Mouse (Mus musculus): ENCODE results near the gene Smo. TPM values are rescaled to one million over a fixed set of nuclear protein-coding genes. Genes with fewer than 3 reads are reported as not detected.

The Smo gene
- total and polyA plus RNA-seq, 2 experiments from 2014 or later: 8.3 to 38.2 TPM

DNA sequence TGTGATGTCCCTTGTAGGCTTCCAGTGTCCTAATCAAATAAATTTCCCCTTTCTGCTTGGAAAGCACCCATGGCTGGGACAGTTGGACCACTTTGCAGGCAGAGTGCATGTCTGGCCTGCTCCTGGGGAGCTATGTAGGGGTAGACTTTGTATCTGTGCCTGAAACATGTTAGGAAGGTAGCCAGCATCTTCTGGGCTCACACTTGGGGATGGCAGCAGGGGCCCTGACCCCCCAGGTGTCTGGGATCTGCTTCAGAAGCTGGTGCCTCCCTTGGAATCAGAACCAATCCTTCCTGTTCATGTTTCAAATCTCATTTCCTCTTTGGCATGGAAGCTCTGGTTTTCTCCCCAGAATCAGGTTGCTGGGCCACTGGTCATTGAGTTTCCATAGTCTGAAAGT, 38.2 kb upstream of the Smo start:
- no peak for ATAC-seq

DNA sequence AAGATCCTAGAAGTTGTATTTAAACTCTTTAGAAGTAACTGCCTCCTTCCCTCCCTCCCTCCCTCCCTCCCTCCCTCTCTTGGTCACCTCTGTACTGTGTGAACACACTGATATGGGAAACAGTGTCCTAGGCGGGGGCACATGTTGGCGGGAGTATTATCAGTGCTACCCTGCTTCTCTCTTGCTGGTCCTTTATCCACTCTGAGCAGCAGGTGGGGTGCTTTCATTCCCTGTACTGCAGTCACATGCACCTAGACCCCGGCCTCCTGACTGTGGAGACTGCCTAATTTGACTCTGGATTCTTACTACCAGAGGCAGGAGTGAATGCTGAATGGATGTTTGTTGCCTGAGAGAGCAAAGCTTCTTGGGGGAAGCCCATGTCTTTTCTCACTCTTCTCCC, 37.8 kb upstream of the Smo start:
- H3K27me3 ChIP-seq (ENCODE audit: insufficient read depth, low read length): peaks cover 6% of the 10 kb centered on the region; the same call in 1 of the 2 replicates
- no peak for TF ChIP-seq CTCF (IDR thresholded peaks at IDR 0.05; ENCODE audit: low read depth)
- H3K27ac ChIP-seq (ENCODE audit: low read depth, low read length): no peak overlapping the region
- no peaks in the 10 kb centered on the region for H3K9me3 ChIP-seq (ENCODE audit: low read length)
- no peak overlapping the region for H3K4me3 ChIP-seq (ENCODE audit: low read depth, low read length)
- no peaks in the 10 kb centered on the region for H3K36me3 ChIP-seq (ENCODE audit: insufficient read depth)
- ATAC-seq (no peak), DNase-seq (no peak)
- 34% methylated on average over 3 of the region's 3 CpGs for WGBS
- H3K4me1 ChIP-seq (ENCODE audit: insufficient read depth): 0 out of 2 replicates have a peak, but pooled peaks cover 6% of the 10 kb centered on the region
- no peak overlapping the region for H3K9ac ChIP-seq
- no peak overlapping the region for H3K4me2 ChIP-seq (ENCODE audit: low read depth)

More for the DNA sequence above, 38.2 kb upstream of the Smo start:
- H3K27me3 ChIP-seq (ENCODE audit: insufficient read depth, low read length): peaks cover 6% of the 10 kb centered on the region; the same call in 1 of the 2 replicates
- no peak overlapping the region for H3K4me3 ChIP-seq (ENCODE audit: low read depth, low read length)
- no peaks in the 10 kb centered on the region for H3K9me3 ChIP-seq (ENCODE audit: low read length)
- H3K9ac ChIP-seq: no peak overlapping the region
- H3K27ac ChIP-seq (ENCODE audit: low read depth, low read length): no peak overlapping the region
- no peak for DNase-seq
- no peak for TF ChIP-seq CTCF (IDR thresholded peaks at IDR 0.05; ENCODE audit: low read depth)
- no peak overlapping the region for H3K4me2 ChIP-seq (ENCODE audit: low read depth)
- no peaks in the 10 kb centered on the region for H3K36me3 ChIP-seq (ENCODE audit: insufficient read depth)
- H3K4me1 ChIP-seq (ENCODE audit: insufficient read depth): 0 out of 2 replicates have a peak, but pooled peaks cover 6% of the 10 kb centered on the region

DNA sequence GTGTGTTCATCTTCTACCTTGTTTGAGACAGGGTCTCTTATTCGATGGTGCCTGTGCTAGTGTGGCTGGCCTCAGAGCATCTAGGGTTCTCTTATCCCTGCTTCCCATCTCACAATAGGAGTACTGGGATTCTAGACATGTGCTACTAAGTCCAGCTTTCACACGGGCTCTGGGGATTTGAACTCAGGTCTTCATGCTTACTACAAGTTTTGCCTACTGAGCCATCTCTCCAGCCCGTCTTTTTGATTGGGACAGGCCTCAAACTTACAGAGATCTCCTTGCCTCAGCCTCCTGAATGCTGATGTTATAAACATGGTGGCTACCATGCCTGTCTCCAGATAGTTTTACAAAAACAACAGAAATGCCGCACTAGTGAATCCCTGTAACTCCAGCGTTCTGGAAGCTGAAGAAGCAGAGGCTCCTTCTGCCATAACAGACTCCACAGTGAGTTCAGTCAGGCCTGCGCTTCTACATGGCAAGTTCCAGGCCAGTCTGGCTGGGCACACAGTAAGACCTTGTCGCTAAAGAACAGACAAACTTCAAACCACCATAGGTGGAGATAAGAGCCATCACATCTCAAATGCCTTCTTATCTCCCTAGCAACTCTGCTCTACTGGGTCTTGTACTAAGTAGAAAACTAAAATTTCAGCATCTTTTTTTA, 36.1 kb upstream of the Smo start:
- Histone ChIP-seq H3K9ac (no peak overlapping the region), H3K4me2 (ENCODE audit: low read depth) (no peak overlapping the region), H3K4me1 (ENCODE audit: insufficient read depth) (0 out of 2 replicates have a peak, but pooled peaks cover 6% of the 10 kb centered on the region), H3K4me3 (ENCODE audit: low read depth, low read length) (no peak overlapping the region), H3K36me3 (ENCODE audit: insufficient read depth) (no peaks in the 10 kb centered on the region), H3K9me3 (ENCODE audit: low read length) (no peaks in the 10 kb centered on the region), H3K27me3 (ENCODE audit: insufficient read depth, low read length) (no peaks in the 10 kb centered on the region), H3K27ac (ENCODE audit: low read depth, low read length) (no peak overlapping the region)
- no peak for TF ChIP-seq CTCF (IDR thresholded peaks at IDR 0.05; ENCODE audit: low read depth)
- ATAC-seq (no peak), DNase-seq (no peak)
- WGBS: 95% methylated on average over 7 of the region's 7 CpGs

DNA sequence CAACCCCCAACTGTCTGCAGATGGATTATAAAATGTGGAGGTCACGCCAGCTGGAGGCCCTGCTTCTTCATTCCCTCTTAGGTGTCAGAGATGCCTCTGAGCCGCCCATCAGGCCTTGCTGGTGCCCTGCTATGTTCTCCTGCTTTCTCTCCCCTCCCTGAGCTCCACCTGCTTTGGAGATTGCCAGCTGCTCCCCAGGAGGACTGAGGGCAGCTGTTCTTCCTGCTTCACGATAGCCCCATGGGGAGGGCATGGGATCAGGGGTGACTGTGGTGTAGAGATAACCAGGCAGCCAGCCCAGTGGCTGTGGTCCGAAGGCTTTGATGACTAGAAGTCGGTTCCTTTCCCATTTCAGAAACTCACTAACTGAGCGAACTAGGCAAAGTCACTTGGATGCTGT, 34.3 kb upstream of the Smo start:
- no peaks in the 10 kb centered on the region for H3K9me3 ChIP-seq (ENCODE audit: low read length)
- no peaks in the 10 kb centered on the region for H3K36me3 ChIP-seq (ENCODE audit: insufficient read depth)
- no peak for ATAC-seq
- 78% methylated on average over 6 of the region's 6 CpGs for WGBS
- no peak for TF ChIP-seq CTCF (IDR thresholded peaks at IDR 0.05; ENCODE audit: low read depth)
- H3K27ac ChIP-seq (ENCODE audit: low read depth, low read length): no peak overlapping the region
- no peak overlapping the region for H3K4me3 ChIP-seq (ENCODE audit: low read depth, low read length)
- H3K9ac ChIP-seq: no peak overlapping the region
- no peaks in the 10 kb centered on the region for H3K4me1 ChIP-seq (ENCODE audit: insufficient read depth)
- no peaks in the 10 kb centered on the region for H3K27me3 ChIP-seq (ENCODE audit: insufficient read depth, low read length)
- no peak overlapping the region for H3K4me2 ChIP-seq (ENCODE audit: low read depth)
- no peak for DNase-seq

DNA sequence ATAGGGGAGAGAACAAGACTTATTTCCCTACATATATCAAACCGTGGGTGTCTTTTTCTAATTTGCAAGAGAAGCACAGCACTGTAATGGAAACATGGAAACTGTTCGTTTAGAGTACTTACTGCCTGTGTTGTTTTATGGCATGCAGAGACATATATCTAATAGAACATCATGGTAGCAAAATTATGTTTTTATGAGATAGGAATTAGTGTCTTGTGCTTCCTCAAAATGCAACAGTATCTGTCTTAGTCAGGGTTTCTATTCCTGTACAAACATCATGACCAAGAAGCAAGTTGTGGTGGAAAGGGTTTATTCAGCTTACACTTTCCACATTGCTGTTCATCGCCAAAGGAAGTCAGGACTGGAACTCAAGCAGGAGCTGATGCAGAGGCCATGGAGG, 33.2 kb upstream of the Smo start:
- H3K4me2 ChIP-seq (ENCODE audit: low read depth): no peak overlapping the region
- no peaks in the 10 kb centered on the region for H3K36me3 ChIP-seq (ENCODE audit: insufficient read depth)
- H3K9ac ChIP-seq: no peak overlapping the region
- no peak overlapping the region for H3K27ac ChIP-seq (ENCODE audit: low read depth, low read length)
- no peaks in the 10 kb centered on the region for H3K9me3 ChIP-seq (ENCODE audit: low read length)
- no peaks in the 10 kb centered on the region for H3K27me3 ChIP-seq (ENCODE audit: insufficient read depth, low read length)
- no peak overlapping the region for H3K4me3 ChIP-seq (ENCODE audit: low read depth, low read length)
- ATAC-seq (no peak), DNase-seq (no peak)
- H3K4me1 ChIP-seq (ENCODE audit: insufficient read depth): no peaks in the 10 kb centered on the region
- TF ChIP-seq CTCF (IDR thresholded peaks at IDR 0.05; ENCODE audit: low read depth): no peak
- 95% methylated on average over 3 of the region's 3 CpGs for WGBS

DNA sequence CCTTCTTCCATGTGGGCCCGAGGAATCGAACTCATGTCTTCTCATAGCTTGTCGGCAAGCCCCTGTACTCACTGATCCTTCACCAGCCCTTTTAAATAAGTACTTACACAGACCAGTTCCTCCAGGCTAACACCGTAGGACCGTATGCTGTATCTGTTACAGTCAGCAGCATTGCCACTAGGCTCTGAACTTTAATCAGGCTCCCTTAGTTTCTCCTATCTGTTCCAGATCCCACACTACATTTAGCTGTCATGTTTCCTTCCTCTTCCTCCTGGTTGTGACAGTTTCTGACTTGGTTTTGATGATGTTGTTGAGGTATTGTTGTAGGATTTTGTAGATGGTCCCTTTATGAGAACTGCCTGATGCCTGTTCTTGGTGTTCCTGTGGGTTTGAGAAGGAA, 31.2 kb upstream of the Smo start:
- Histone ChIP-seq H3K4me3 (ENCODE audit: low read depth, low read length) (no peak overlapping the region), H3K4me2 (ENCODE audit: low read depth) (no peak overlapping the region), H3K27me3 (ENCODE audit: insufficient read depth, low read length) (no peaks in the 10 kb centered on the region), H3K9ac (no peak overlapping the region), H3K4me1 (ENCODE audit: insufficient read depth) (no peaks in the 10 kb centered on the region), H3K36me3 (ENCODE audit: insufficient read depth) (no peaks in the 10 kb centered on the region), H3K9me3 (ENCODE audit: low read length) (no peaks in the 10 kb centered on the region), H3K27ac (ENCODE audit: low read depth, low read length) (no peak overlapping the region)
- TF ChIP-seq CTCF (IDR thresholded peaks at IDR 0.05; ENCODE audit: low read depth): no peak
- no peak for DNase-seq
- 85% methylated on average over 5 of the region's 5 CpGs for WGBS
- no peak for ATAC-seq

DNA sequence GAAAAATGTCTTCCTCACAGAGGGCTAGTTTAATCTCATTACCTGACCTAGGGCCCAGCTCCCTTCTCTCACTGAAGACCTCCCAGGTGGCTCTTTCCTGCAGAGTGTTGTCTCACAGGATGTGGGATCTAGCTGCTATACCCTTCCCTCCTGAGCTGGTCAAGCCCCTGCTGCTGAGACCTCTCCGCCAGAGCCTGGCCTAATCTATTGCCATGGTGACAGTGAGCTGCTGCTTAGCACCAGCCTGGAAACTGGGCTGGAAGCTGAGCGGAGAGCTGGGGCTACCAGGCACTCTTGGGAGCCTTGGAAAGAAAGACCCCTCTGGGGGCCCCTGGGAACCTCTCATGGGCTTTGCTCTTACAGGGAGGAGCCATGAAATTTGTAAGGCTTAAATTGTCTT, 27.4 kb upstream of the Smo start:
- no peak overlapping the region for H3K27ac ChIP-seq (ENCODE audit: low read depth, low read length)

More for the DNA sequence above, 27.4 kb upstream of the Smo start:
- TF ChIP-seq CTCF (IDR thresholded peaks at IDR 0.05; ENCODE audit: low read depth): no peak
- no peak overlapping the region for H3K4me3 ChIP-seq (ENCODE audit: low read depth, low read length)
- peak; percentile 87 for ATAC-seq
- H3K27me3 ChIP-seq (ENCODE audit: insufficient read depth, low read length): no peaks in the 10 kb centered on the region
- no peaks in the 10 kb centered on the region for H3K4me1 ChIP-seq (ENCODE audit: insufficient read depth)
- 23% methylated on average over 2 of the region's 2 CpGs for WGBS
- no peak overlapping the region for H3K4me2 ChIP-seq (ENCODE audit: low read depth)
- peak; percentile 48 for DNase-seq
- H3K36me3 ChIP-seq (ENCODE audit: insufficient read depth): no peaks in the 10 kb centered on the region
- H3K9ac ChIP-seq: no peak overlapping the region
- H3K9me3 ChIP-seq (ENCODE audit: low read length): no peaks in the 10 kb centered on the region

Data from forebrain, postnatal 0 days (tissue).